Mouse (Mus musculus): ENCODE results near the gene Hoxc10.

Hoxc10 gene

DNA sequence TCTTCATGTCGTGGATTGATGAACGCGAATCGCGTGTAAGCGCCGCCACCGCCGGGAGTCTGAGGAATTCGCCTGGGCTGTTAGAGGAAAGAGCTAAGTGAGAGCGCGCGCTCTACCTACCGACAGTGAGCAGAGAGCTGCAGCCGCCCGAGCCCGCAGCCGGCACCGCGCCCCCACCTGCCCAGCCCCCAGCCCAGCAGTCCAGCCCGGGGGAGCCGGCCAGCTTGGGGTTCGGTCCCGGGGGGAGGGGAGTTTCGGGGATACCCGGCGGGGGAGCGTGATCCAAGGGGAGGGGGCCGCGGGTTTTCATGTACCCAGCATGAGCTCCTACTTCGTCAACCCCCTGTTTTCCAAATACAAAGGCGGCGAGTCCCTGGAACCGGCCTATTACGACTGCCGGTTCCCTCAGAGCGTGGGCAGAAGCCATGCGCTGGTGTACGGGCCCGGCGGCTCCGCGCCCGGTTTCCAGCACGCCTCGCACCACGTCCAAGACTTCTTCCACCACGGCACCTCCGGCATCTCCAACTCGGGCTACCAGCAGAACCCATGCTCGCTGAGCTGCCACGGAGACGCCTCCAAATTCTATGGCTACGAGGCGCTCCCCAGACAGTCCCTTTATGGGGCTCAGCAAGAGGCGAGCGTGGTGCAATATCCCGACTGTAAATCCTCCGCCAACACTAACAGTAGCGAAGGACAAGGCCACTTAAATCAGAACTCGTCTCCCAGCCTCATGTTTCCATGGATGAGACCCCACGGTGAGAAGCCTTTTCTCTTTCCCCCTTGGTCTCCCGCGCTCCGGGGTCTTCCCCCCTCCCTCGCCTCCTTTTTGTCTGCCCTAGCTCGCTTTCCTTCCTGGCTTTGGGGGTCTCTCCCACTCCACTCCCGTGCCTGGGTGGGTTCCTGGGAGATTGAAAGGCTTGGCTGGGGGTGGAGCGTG lies 24.1 kb downstream of the Hoxc10 start, which contains the start of gene Hoxc8:
Gene Hoxc8 (plus strand): TSS at position 147 of the 937 bp plus-strand sequence.
- no peak for DNase-seq (ENCODE audit: low spot score)

DNA sequence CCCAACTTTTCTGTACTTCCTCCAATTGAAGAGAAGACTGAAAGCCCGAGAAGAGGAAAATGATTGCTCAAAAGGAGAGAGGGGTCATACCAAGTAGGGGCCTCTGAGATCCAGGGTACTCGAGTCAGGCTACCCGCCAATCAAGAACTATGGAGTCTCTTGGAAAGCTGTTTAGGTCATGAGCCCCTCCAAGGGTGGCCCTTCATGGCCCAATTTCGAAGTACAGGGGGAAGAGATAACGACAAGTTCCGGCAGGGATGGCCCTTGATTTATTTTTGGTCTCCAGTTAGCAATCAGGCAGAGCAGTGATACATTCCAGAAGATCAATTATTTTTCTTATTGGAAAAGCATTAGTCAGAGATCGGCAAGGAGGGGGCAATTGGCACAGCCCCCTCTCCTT lies 25.2 kb downstream of the Hoxc10 start:
- DNase-seq (ENCODE audit: low spot score), result no peak

DNA sequence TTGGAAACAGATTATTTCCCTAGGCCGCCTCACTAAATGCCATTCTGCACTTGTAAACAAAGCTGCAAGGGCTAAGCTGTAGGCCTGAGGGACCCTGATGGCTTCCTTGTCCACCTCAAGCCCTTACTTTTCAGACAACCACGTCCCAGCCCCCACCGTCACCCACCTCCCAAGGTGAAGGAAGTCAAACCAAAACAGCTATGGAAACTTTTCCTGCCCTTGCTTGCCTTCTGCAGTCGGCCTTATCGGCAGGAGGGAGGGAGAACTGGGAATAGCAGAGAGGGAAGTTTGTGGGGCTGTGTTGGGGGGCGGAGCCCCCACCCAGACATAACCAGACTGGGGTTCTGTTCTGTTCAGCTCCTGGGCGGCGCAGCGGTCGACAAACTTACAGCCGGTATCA lies 25.6 kb downstream of the Hoxc10 start:
- DNase-seq (ENCODE audit: low spot score), result no peak

DNA sequence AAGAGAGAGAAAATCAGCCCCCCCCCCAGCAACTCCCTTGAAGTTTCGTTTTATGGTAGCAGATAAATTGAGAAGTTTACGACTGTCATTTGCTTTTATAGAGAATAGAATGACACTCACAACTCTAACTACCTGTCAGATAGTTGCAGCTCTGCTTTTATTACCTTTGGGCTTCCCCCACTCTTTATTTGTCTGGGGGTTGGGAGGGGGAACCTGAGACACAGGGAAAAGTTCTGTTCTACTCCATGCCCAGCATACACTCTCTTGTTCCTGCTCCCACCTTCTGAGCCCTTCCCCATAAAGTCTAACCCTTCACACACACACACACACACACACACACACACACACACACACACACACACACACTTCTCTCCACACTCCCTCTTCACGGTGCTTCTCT lies 26.3 kb downstream of the Hoxc10 start:
- no peak for DNase-seq (ENCODE audit: low spot score)

DNA sequence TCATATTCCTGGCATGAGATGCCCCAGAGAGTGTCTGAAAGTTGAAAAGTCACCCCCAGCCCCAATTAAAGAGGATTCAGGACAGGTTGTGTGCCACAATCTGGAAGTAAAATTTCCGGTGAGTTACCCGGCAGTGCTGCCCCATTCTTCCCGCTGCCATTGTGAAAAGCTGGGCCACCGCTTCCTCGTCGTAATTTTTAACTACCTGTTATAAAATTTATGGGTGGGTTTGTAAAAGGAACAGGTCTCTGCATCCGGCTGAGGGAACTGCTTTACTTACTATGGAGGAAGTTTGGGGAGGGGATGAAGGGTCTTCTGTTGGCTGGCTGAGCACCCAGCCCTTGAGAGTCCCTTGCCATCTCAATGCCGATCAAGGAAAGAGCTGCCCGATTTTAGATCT lies 30.0 kb downstream of the Hoxc10 start:
- DNase-seq (ENCODE audit: low spot score), result no peak

DNA sequence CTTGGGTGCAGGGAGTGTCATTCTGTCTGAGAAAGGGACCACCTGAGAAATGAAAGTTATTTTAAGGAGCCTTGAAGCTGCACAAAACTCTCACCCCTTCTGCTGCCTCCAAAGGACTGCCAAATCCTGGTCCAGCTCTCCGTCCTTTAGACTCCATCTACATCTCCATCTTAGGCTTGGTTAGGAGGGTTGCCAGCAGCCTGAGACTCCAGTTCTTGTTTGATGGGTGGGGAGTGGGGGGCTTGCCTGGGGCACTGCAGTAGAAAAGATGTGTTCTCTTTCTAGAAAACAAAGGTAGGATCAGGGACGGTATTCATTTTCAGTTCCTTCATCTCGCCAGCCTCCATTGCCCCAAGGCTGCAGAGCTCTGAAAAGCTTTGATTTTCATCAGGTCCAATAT lies 30.8 kb downstream of the Hoxc10 start:
- no peak for DNase-seq (ENCODE audit: low spot score)

DNA sequence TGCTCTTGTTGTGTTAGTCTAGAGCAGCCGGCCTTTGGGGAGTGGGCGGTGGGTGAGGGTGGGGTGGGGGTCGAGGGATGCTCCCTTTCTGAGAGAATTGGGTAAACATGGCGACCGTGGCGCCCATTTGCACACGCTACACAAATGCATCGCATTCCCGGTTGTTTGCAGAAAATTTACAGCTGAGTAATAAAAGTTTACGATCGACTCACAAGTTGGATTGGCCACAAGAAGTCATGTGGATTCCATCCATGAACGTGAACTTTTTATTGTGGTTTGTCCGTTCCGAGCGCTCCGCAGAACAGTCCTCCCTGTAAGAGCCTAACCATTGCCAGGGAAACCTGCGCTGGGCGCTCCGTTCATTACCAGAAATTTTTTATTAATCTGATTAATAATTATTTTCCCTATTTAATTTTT lies 31.4 kb downstream of the Hoxc10 start, which contains the start of gene Hoxc6:
Gene Hoxc6 (plus strand): TSS at position 319 of the 417 bp plus-strand sequence.
- no peak for DNase-seq (ENCODE audit: low spot score)

DNA sequence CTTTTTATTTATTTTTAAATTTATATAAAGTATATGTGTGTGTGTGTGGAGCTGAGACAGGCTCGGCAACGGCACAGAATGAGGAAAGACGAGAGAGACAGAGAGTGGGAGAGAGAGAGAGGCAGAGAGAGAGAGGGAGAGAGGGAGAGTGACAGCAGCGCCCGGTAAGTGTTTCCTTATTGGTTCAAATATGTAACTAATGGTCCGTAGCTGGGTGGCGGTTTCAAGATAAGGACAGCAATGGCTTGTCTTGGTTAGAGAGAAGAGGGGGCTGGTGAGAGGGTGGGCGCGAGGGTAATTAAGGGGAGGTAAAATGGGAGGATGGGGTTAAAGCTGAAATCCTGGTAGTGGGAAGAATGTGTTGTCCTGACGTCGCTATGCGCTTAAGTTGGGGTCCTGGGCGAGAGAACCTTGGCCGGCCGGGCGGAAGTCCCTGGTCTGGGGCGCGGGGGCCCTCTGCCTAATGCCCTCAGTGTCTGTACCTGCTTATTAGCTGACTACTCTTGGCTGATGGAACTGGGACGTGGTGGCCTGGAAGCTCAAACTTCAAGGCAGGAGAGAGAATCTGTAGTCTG lies 32.1 kb downstream of the Hoxc10 start:
- no peak for DNase-seq (ENCODE audit: low spot score)

DNA sequence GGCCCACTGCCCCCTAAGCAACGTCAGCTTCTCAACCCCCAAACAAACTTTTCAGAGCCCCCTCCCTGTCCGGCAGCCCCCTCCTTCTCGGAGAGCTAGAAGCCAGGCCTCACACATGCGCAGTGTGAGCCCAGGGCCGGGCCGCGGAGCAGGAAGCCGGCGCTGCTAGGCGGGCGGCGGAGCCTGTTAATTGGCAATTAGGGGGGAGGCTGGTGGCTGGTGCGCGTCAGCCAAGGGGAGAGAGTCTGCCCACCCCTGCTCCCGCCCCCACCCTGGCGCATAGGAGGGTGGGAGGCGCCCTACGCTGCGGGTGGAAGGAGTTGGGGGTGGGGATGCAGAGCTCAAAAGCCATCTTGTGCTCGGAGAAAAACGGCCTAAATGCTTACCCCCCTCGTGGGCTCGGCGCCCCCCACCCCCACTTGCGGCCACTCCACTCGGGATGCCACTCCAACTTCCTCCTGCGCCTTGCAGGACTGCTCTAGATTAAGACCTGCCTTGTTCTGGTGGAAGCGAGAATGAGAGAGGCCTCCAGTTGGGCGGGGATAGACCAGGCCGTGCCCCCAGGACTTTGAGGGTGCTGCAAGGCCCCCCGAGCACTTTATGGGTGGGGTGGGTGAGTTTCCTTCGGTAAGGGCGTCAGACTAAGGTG lies 32.7 kb downstream of the Hoxc10 start:
- DNase-seq (ENCODE audit: low spot score), result peak; percentile 75

DNA sequence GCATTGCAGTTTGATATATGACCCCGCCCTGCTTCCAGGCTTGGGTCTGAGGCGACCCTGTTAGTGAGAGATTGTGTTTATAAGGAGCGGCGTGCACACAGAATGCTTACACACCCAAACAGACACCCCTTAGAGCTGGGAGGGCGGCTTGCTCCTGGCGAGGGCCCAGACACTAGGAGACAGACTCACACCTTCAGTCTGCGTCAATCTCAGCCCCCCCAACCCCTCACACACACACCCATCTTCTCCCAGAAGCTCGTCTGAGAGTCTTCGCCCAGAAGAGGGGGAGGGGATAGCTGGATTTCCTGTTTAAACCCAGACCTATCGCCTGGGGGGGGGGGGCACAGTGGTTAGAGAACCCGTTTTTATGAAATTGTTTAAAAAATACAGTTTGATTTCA lies 33.4 kb downstream of the Hoxc10 start:
- no peak for DNase-seq (ENCODE audit: low spot score)

DNA sequence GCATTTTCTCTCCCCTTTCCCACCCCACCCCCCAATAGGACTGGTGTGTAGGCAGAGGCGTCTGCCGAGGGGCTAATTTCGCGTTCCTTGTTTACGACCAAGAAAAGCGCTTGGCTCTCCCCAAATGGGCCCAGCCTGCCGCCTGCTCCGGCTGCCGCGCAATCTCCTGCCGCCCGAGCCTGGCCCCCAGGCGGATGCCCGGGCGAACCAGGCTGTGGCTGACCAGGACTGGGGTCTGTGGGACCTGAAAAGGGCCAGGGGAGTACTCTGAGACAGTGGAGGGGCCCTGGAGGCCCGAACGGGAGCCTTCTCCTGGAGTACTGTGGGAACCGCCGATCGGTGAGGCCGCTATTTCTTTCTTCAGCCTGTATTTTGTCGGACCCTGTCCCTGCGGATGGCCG lies 33.9 kb downstream of the Hoxc10 start:
- DNase-seq (ENCODE audit: low spot score), result no peak

DNA sequence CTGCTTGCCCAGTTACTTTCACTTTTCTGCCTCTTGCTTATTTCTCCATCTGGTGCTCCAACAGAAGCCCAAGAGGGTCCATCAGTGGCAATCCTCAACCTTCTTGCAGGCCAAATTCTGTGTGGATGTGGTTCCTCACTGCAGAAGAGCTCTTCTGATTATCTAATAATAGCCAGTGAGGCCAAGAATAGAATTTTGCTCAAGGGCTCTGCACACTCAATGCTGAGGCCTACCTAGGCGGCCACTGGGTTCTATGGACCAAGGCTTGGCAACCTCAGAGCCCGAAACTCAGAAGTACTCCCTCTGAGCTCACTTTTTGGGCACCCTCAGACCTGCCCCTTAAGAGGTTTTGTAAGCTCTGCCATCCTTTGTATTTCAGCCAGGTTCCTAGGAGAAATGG lies 34.8 kb downstream of the Hoxc10 start:
- DNase-seq (ENCODE audit: low spot score), result no peak

DNA sequence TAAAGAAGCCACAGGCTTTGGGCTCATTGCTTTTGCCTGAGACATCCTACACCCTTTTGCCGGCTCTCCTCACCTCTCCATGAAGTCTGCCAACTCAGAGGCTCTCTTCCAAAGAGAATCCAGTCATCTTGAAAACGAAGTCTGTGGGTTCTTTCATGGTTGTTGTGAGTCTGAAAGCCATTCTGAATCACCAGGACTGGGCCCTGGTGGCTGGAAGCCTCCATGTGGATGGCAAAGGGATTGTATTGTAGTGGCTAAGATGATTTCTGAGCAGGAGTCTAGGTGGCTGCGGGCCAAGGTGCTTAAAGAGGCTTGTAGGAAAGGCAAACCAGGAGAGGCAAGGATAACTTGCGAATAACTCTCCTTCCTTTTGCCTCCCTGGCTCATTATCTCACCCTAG lies 35.6 kb downstream of the Hoxc10 start:
- no peak for DNase-seq (ENCODE audit: low spot score)

DNA sequence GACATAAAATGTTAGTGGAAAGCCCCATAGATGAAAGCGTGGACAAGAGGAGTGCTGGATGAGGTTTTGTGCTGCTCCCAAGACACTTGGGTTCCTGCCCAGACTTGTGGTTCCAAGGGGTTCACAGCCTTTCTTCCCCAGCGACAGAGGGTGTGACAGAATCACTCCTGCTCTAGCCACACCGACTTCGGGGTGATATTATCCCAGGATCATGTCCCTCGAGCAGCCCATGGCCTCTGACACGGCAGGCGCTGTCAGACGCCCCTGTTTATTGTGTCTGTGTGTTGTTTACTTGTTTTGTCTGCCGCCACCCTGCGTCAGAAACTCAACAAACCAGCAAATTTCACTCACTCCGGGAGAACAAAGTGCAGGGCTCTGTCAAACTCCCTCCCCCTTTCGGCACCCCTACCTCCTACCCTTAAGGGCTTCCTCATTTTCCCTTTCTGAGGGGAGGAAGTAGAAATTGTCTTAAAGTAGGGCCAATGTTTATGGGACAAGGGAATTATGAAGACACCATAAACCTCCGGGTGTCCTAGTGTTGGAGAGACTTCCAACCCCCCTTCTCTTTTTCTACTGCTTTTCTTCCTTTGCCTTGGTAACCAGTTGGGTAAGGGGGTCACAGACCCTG lies 36.3 kb downstream of the Hoxc10 start:
- DNase-seq (ENCODE audit: low spot score), result no peak

DNA sequence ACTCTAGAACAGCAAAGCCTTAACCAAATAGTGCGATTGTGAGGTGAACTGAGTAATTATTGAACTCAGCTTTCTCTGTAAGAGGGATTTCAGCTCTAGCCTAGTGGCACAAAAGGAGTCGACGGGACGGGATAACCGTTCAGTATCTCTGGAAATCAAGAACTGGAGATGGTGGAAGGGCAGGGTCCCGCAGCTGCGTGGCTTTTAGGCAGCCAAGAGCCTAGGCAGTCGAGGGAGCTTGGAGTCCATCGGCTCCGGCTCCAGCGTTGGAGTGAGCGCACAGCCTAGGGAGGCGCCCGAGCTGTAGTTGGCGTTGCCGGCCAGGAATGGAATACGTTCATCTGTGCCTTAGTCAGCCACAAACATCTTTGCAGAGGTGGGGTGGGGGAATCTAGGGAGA lies 38.7 kb downstream of the Hoxc10 start:
- DNase-seq (ENCODE audit: low spot score), result no peak

DNA sequence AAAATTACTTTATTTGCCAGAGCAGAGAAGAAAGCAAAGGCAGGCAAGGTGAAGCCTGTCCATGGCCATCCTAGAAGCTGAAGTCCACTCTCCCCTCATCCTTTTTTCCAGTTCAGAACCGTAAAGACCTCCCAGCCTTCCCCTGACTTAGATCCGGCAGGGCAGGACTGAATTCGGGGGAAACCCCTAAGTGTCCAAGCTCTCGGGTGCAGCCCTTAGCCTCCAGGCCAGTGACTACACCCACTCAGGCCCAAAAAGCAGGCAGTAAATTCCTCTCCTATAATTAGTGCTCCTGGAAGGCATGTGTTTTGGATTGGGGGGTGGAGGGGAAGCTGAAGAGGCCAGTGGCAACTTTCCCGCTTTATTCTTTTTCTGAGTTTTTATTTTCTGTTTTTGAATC lies 39.2 kb downstream of the Hoxc10 start:
- no peak for DNase-seq (ENCODE audit: low spot score)

DNA sequence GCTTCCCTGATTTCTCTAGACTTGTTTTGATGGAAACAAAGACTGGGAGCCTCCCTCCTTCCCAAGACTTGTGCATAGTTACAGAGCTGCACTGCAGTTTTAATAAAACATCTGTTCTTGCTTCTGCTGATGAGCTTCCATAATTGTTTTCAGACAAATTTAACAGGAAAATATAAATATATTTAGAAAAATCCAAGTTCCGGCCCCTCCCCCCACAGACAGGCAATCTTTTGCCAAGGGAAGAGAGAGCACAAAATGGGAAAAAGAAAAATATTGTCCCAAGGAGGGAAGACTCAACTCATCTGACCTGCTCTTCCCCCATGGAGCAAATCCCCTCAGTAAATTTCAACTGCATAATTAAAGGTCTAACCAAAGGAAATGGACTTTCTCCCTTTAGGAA lies 39.7 kb downstream of the Hoxc10 start:
- DNase-seq (ENCODE audit: low spot score), result no peak

DNA sequence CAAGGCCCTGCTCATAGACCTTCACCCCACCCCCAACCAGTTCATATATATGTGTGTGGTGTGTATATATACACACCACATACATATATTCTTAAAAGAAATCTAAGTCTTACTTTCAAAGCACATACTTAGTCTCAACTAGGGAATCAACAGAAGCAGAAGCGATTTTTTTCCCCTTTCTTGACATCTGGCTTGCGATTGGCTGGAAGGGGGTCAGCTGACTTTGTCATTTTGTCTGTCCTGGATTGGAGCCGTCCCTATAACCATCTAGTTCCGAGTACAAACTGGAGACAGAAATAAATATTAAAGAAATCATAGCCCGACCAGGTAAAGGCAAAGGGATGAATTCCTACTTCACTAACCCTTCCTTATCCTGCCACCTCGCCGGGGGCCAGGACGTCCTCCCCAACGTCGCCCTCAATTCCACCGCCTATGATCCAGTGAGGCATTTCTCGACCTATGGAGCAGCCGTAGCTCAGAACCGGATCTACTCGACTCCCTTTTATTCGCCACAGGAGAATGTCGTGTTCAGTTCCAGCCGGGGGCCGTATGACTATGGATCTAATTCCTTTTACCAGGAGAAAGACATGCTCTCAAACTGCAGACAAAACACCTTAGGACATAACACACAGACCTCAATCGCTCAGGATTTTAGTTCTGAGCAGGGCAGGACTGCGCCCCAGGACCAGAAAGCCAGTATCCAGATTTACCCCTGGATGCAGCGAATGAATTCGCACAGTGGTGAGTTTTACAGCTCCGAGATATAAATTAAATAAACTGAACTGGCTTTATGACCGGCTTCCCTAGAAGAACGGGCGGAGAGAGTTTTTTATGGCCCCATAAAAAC lies 42.9 kb downstream of the Hoxc10 start:
- no peak for DNase-seq (ENCODE audit: low spot score)

DNA sequence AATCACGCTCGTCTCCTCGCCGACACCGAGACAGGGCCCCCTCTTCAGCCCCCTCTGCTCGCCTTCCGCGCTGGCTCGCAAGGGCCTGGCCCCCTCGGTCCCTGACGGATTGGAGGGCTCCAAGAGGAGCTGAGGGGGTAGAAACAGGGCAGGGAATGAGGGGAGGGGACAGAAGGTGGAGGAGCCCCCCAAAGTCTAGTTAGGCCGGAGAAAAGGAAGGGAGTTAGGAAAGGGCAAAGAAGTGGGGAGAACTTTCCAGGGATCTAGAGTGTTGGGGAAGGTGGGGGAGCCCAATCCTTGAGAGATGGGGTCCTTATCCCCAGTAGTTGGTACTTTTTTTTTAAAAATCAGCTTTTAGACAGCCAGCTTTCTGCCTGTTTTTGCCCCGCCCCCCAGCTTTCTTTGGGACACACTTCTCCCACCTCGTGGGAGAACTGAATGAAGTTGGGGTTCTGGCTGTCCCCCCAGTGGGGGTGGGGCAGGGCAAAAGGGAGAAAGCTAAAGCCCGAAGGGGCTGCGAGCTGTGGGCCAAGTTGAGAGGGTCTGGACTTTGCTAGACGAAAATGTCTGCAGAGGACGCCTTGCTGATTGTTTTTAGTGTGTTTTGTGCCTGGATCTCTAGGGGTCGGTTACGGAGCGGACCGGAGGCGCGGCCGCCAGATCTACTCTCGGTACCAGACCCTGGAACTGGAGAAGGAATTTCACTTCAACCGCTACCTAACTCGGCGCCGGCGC lies 43.7 kb downstream of the Hoxc10 start:
- no peak for DNase-seq (ENCODE audit: low spot score)

DNA sequence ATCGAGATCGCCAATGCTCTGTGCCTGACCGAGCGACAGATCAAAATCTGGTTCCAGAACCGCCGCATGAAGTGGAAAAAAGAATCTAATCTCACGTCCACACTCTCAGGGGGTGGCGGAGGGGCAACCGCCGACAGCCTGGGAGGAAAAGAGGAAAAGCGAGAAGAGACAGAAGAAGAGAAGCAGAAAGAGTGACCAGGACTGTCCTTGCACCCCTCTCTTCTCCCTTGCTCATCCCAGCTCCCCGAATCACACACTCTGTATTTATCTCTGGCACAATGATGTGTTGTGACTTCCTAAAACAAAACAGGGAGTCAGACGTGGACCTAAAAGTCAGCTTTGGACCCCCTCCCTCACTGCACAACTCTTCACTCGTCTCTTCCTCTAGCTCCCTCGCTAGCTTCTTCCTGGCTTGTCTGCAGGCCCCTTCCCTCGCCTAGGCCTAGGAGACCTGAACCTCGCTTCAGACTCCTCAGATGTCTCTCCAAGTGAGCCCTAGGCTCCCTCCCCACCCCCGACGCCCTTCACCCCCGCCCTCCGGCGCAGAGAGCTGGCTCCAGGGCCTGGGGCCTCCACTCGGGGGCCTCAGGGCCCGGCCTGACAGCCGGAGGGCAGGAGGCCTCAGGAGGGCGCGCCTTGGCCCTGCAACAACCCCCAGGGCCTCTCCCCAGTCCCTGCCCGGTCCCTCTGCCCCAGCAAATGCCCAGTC lies 44.4 kb downstream of the Hoxc10 start:
- no peak for DNase-seq (ENCODE audit: low spot score)
